Mouse (Mus musculus) heart, embryonic 13.5 days (tissue): ENCODE results near the gene Ankar. TPM values are rescaled to one million over a fixed set of nuclear protein-coding genes. Genes with fewer than 3 reads are reported as not detected.

Experiments used
- ATAC-seq: fragments of 200-750 bp; cut with Nextera tagmentation; 2 replicates; pipeline ENCODE4 v1.8.0; 2017; ENCODE audit warnings: moderate TSS enrichment; ENCODE audit not compliant: insufficient number of reproducible peaks, low FRiP score, low TSS enrichment; ENCODE audit errors: extremely low read depth
- H3K27ac ChIP-seq: fragments of 300-500 bp; sonication (generic); replicated peaks from 2 replicates; pipeline ENCODE4 v1.5.1; 2015; ENCODE audit warnings: moderate library complexity, mild to moderate bottlenecking, inconsistent platforms
- H3K27me3 ChIP-seq: fragments of 300-500 bp; sonication (generic); replicated peaks from 2 replicates; pipeline ENCODE4 v1.6.1; 2015; ENCODE audit warnings: mild to moderate bottlenecking, inconsistent platforms
- H3K36me3 ChIP-seq: fragments of 300-500 bp; sonication (generic); 2 replicates; pipeline ENCODE4 v1.6.1; 2015; ENCODE audit warnings: mild to moderate bottlenecking, inconsistent platforms
- H3K4me1 ChIP-seq: fragments of 300-500 bp; sonication (generic); 2 replicates; pipeline ENCODE4 v1.6.1; 2015; ENCODE audit warnings: inconsistent platforms
- H3K4me2 ChIP-seq: fragments of 300-500 bp; sonication (generic); 2 replicates; pipeline ENCODE4 v1.6.1; 2015; ENCODE audit warnings: inconsistent platforms, mild to moderate bottlenecking, moderate library complexity
- H3K4me3 ChIP-seq: fragments of 300-500 bp; sonication (generic); 2 replicates; pipeline ENCODE4 v1.5.1; 2015; ENCODE audit warnings: moderate library complexity, mild to moderate bottlenecking, inconsistent platforms
- H3K9ac ChIP-seq: fragments of 300-500 bp; sonication (generic); 2 replicates; pipeline ENCODE4 v1.6.1; 2015; ENCODE audit warnings: inconsistent platforms, mild to moderate bottlenecking, moderate library complexity
- H3K9me3 ChIP-seq: fragments of 300-500 bp; sonication (generic); 2 replicates; pipeline ENCODE4 v1.6.1; 2016; ENCODE audit warnings: inconsistent platforms
- WGBS: fragments of 180-500 bp; shearing (Covaris S2); methylation state at CpG from one replicate; pipeline ENCODE4 v1.1.7; 2015; ENCODE audit warnings: mixed read lengths; 5-methylcytosine and 5-hydroxymethylcytosine counted together
- polyA plus RNA-seq: library from polyadenylated mRNA; unstranded; fragments of >200 nt; fragmentation: Nextera tagmentation; extraction: Ambion mirVana; gene quantifications from 2 replicates; pipeline ENCODE4 v1.2.1, GENCODE M21; 2015

The Ankar gene
- polyA plus RNA-seq, 1 experiment from 2014 or later = not detected

DNA sequence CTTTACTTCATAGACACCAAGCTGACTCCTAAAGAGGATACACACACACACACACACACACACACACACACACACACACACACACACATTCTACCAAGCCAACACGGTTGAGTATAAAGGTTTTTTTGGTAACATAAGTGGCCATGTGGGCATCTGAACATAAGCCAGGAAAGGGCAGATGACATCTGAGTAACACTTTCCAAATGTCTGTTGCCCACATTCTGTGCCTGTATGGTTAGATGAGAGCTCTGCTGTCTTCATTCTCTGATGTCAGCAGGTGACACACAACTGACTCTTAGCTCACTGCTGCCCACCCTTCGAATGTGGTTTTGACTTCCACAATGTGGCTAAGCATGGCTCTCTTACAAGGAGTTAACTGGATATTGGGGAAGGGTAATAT, 24.0 kb upstream of the Ankar start:
- no peak for ATAC-seq
- H3K9ac ChIP-seq = no peak overlapping the region
- no peaks in the 10 kb centered on the region for H3K9me3 ChIP-seq
- no peak overlapping the region for H3K4me2 ChIP-seq
- WGBS = 87% methylated on average over 2 of the region's 2 CpGs
- peaks cover 7% of the 10 kb centered on the region; the same call in 1 of the 2 replicates for H3K4me1 ChIP-seq
- 0 out of 2 replicates have a peak, but pooled peaks cover 1% of the 10 kb centered on the region for H3K36me3 ChIP-seq
- no peak overlapping the region for H3K4me3 ChIP-seq
- 0 out of 2 replicates have a peak, but pooled peaks cover 5% of the 10 kb centered on the region for H3K27me3 ChIP-seq
- H3K27ac ChIP-seq = no peak overlapping the region

DNA sequence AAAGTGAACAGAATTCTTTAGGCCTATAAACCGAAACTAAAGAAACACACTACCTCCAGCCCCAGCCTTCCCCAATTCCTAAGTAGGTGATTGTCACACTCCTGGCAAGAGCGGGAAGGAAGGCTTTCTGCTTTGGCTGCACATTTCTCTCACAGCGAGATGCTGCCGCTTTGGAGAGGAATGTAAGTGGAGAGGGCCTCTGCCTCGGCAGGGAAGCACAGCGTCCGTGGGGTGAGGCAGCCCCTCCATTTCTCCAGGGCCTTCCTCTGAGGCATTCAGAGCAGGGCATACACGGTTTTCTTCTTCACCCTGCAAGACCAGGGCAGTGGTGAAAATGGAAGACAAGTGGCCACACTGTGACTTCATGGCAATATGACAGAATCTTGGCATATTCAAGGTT, 22.3 kb upstream of the Ankar start:
- H3K9me3 ChIP-seq = no peaks in the 10 kb centered on the region
- no peak overlapping the region for H3K4me3 ChIP-seq
- H3K9ac ChIP-seq = no peak overlapping the region
- H3K4me1 ChIP-seq = peaks cover 7% of the 10 kb centered on the region; the same call in 1 of the 2 replicates
- no peak overlapping the region for H3K4me2 ChIP-seq
- no peak for ATAC-seq
- no peaks in the 10 kb centered on the region for H3K27me3 ChIP-seq
- WGBS = 34% methylated on average over 8 of the region's 8 CpGs
- peaks cover 4% of the 10 kb centered on the region; the same call in 1 of the 2 replicates for H3K36me3 ChIP-seq
- H3K27ac ChIP-seq = no peak overlapping the region

DNA sequence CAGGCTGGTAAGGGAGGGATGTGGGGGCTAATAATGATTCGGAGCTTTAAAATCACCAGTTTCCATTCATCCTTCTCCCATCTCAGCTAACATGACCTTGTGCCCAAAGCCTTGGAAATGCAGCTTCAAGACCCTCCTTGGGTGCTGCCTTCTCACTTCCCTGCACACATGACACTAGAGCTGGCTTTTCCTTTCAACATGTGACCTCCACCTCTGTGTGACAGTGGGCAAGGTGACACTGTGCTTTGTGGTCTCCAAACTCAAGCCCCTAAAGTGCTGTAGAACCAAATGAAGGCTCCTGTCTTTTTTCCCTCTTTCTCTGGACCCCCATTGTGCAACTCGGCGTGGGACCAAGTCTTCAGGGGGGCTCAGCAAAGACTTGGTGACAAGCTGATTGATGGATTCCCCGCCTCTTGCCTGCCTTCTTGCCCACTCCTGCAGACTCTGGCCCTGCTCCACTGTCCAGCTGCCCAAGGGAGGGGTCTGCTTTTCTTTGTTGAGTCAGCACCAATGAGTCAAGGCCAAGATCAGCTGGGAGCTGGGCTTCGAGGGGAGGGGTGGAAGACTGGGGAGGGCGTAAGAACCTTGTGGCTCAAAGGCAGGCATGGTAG, 19.8 kb upstream of the Ankar start:
- no peak overlapping the region for H3K4me2 ChIP-seq
- 61% methylated on average over 6 of the region's 6 CpGs for WGBS
- peaks cover 16% of the 10 kb centered on the region for H3K36me3 ChIP-seq
- peaks cover 7% of the 10 kb centered on the region; the same call in 1 of the 2 replicates for H3K4me1 ChIP-seq
- H3K27me3 ChIP-seq = no peaks in the 10 kb centered on the region
- no peak overlapping the region for H3K4me3 ChIP-seq
- ATAC-seq = no peak
- H3K27ac ChIP-seq = no peak overlapping the region
- no peak overlapping the region for H3K9ac ChIP-seq
- H3K9me3 ChIP-seq = no peaks in the 10 kb centered on the region

DNA sequence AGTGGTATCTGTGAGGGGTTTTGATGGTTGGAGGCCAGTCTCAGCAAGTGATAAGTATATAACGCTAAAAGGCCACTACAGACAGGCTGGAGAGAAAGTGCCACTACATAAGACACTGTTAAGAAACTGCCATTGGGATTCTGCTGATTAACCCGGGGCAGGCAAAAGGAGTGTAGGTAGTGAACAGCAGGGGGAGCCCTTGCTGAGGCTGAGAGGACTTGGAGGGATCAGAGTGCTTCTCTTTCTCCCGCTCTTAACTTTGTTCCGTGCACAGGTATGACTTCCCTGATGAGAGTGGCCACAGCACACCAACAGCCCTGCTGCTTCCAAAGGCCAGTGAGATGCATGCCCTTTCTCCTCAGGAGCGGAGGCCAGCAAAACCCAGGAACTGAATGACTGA, 18.5 kb upstream of the Ankar start:
- Histone ChIP-seq H3K9me3 (no peaks in the 10 kb centered on the region), H3K9ac (no peak overlapping the region), H3K4me2 (no peak overlapping the region), H3K36me3 (peaks cover 30% of the 10 kb centered on the region), H3K4me1 (peaks cover 7% of the 10 kb centered on the region; the same call in 1 of the 2 replicates), H3K27ac (no peak overlapping the region), H3K27me3 (no peaks in the 10 kb centered on the region), H3K4me3 (no peak overlapping the region)
- 23% methylated on average over 5 of the region's 5 CpGs for WGBS
- no peak for ATAC-seq

DNA sequence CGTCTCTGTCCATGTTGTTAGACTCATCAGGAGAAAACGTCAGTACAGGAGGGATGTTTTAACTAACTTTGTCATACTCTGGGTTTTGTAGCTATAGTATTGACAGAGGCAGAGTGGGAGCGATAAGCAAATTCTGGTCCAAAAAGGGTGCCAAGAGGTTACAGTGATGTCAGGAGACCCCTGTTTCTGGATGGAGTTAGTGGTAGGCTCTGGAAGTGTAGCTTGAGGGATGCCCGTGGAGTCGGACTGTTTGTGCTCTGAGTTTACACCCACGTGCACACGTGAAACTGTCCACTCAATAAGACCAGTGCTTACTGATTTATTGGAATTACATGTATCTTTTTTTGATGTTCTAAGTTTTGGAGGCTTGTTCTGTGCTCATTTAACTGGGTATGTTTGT, 17.2 kb upstream of the Ankar start:
- Histone ChIP-seq H3K9ac (no peak overlapping the region), H3K27ac (no peak overlapping the region), H3K36me3 (peaks cover 42% of the 10 kb centered on the region), H3K4me3 (no peak overlapping the region), H3K4me1 (peaks cover 13% of the 10 kb centered on the region), H3K27me3 (no peaks in the 10 kb centered on the region), H3K9me3 (no peaks in the 10 kb centered on the region), H3K4me2 (no peak overlapping the region)
- no peak for ATAC-seq
- WGBS = 89% methylated on average over 7 of the region's 7 CpGs

DNA sequence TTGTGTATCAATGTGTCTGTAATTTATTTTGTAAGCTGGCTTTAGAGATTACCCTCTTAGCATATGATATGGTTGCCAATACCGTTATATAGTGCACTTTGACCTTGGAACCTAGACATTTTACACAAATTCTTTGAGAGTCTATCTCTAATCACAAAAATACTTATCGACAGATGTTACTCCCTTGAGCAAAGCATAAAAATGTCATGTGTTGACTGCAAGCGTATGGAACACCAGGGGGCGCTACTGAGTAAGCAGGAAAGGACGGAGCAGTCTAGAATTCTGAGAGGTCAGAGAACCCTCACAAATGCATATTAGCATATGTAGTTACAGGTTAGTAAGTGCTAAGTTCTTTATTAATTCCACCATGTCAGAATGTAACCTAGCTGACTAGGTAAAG, 16.5 kb upstream of the Ankar start:
- 12% methylated on average over 5 of the region's 5 CpGs for WGBS
- H3K4me2 ChIP-seq = no peak overlapping the region
- no peaks in the 10 kb centered on the region for H3K9me3 ChIP-seq
- peaks cover 48% of the 10 kb centered on the region for H3K36me3 ChIP-seq
- H3K27me3 ChIP-seq = no peaks in the 10 kb centered on the region
- H3K4me1 ChIP-seq = peaks cover 16% of the 10 kb centered on the region
- H3K4me3 ChIP-seq = no peak overlapping the region
- ATAC-seq = no peak
- no peak overlapping the region for H3K27ac ChIP-seq
- no peak overlapping the region for H3K9ac ChIP-seq

DNA sequence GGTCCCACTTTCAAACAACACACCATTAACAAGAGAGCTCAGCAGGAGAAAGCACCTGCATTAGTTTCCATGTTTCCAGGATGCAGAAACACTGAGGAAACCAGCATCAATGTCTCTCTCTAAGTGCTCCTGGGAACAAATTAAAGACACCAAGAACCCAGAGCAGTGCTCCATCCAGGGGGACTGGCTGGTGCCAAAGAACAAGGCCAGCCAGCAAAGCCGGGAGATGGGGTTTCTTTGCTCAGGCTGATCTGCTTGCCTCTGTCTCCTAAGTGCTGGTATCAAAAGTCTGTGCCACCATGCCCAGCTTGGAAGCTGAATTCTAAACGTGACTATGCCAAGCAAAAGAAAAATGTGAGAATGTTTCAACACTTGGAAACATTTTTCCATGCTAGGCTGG, 16.0 kb upstream of the Ankar start:
- H3K9me3 ChIP-seq = no peaks in the 10 kb centered on the region
- peaks cover 17% of the 10 kb centered on the region for H3K4me1 ChIP-seq
- peaks cover 48% of the 10 kb centered on the region for H3K36me3 ChIP-seq
- H3K27ac ChIP-seq = no peak overlapping the region
- H3K9ac ChIP-seq = no peak overlapping the region
- H3K4me2 ChIP-seq = no peak overlapping the region
- 51% methylated on average over 2 of the region's 2 CpGs for WGBS
- no peak for ATAC-seq
- no peak overlapping the region for H3K4me3 ChIP-seq
- H3K27me3 ChIP-seq = no peaks in the 10 kb centered on the region

DNA sequence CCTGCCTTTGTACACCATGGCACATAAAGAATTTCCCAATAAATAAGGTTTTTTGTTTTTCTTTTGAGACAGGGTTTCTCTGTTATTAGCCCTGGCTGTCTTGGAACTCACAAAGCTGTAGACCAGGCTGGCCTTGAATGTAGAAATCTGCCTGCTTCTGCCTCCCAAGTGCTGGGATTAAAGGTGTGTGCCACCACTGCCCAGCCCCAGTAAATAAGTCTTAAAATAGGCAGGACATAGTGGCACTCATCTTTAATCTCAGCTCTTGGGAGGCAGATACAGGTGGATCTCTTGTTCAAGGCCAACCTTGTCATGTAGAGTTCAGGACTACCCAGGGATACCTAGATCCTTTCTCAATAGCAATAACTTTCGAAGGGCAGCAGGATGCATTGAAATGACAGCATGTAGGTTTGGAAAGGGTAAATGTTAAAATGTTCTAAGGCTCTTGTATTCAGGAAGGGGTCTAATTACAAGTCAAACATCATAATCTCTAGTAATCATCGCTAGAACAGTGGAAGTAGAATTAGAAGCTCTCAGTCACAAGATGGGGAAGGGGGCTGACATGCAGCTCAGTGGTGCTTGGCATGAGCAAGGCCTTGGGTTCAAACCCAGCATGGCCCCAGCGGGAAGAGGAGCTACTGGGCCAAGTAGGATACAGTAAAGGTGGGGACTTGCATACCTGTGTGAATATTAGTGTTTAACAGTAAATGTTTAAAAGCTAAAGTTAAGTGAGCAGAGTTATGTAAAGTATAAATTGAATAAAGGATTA, 15.4 kb upstream of the Ankar start:
- Histone ChIP-seq H3K4me3 (no peak overlapping the region), H3K36me3 (peaks cover 48% of the 10 kb centered on the region), H3K9me3 (no peaks in the 10 kb centered on the region), H3K4me2 (no peak overlapping the region), H3K27ac (no peak overlapping the region), H3K9ac (no peak overlapping the region), H3K4me1 (peaks cover 17% of the 10 kb centered on the region), H3K27me3 (no peaks in the 10 kb centered on the region)
- no peak for ATAC-seq
- WGBS = 82% methylated on average over 3 of the region's 3 CpGs

DNA sequence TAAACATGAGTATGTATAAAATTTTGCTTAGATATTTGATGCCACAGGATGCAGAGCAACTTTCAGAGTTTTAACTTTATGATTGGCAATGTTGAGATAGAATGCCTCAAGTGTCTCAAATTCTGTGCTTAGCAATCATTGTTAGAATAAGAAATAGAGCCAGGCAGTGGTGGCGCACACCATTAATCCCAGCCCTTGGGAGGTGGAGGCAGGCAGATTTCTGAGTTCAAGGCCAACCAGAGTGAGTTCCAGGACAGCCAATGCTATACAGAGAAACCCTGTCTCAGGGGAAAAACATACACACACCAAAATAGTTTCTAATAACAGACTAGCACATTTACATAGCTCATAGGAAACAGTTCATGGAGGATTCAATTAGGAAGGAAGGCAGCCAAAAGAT, 14.7 kb upstream of the Ankar start:
- Histone ChIP-seq H3K27ac (no peak overlapping the region), H3K27me3 (no peaks in the 10 kb centered on the region), H3K36me3 (peaks cover 48% of the 10 kb centered on the region), H3K4me3 (no peak overlapping the region), H3K4me2 (no peak overlapping the region), H3K4me1 (peaks cover 17% of the 10 kb centered on the region), H3K9me3 (no peaks in the 10 kb centered on the region), H3K9ac (no peak overlapping the region)
- ATAC-seq = no peak
- WGBS = 92% methylated on average over 1 of the region's 1 CpGs

DNA sequence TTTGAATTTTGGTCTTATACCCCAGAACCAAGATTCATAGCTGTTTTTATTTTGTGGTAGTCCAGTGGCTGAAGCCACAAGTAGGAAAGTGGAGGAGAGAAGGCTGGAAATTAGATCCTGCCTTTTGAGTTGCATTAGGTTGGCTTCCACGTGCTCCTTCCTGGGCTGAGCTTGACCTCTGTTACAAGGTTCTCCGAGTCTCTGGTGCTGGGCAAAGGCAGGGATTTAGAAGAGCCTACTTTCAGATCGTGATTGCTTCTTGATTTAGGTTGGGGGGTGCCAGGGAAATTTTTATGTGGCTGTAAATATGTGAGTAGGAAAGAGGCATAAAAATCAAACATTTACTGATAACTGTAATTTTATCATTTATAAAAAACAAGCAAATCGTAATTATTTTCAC, 14.2 kb upstream of the Ankar start:
- no peak overlapping the region for H3K9ac ChIP-seq
- no peak overlapping the region for H3K4me2 ChIP-seq
- peaks cover 17% of the 10 kb centered on the region for H3K4me1 ChIP-seq
- no peak for ATAC-seq
- H3K27me3 ChIP-seq = no peaks in the 10 kb centered on the region
- WGBS = 74% methylated on average over 4 of the region's 4 CpGs
- no peak overlapping the region for H3K27ac ChIP-seq
- no peaks in the 10 kb centered on the region for H3K9me3 ChIP-seq
- H3K36me3 ChIP-seq = peaks cover 48% of the 10 kb centered on the region
- H3K4me3 ChIP-seq = no peak overlapping the region

DNA sequence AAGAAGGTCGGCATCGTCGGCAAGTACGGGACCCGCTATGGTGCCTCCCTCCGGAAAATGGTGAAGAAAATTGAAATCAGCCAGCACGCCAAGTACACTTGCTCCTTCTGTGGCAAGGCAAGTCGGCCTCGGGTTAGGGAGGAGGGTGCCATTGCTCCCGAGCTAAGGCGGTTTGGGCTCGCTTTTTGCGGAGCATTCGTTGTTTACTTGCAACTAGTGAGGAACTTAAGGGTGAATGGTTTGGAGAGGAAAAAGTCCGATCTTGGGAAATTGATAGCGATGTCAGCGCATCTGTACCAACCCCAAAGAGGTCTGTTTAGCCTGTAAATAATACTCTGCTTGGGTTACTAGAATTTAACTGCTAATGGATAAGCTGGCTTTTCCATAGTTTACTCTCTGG, 11.3 kb upstream of the Ankar start:
- peak overlapping the region; percentile 83 for H3K4me2 ChIP-seq
- H3K4me1 ChIP-seq = peaks cover 17% of the 10 kb centered on the region
- H3K9me3 ChIP-seq = no peaks in the 10 kb centered on the region
- ATAC-seq = no peak
- H3K27me3 ChIP-seq = no peaks in the 10 kb centered on the region
- H3K9ac ChIP-seq = peak overlapping the region; percentile 97
- peaks cover 44% of the 10 kb centered on the region for H3K36me3 ChIP-seq
- H3K4me3 ChIP-seq = peak overlapping the region; percentile 73
- WGBS = under 1% methylated on average over 17 of the region's 17 CpGs
- peak overlapping the region; percentile 91 for H3K27ac ChIP-seq
